Mouse (Mus musculus) frontal cortex, adult 2 months (tissue): Measurements from ENCODE around the gene Prr5. TPM values are rescaled to one million over a fixed set of nuclear protein-coding genes. Genes with fewer than 3 reads are reported as not detected.

Experiments
- DNase-seq, 2 experiments: peaks; one replicate each; pipeline ENCODE4 v3.0.0; 2022; ENCODE audit warnings: low spot score in 1 of 2; ENCODE audit errors: extremely low spot score in 1 of 2
- polyA plus RNA-seq: library from polyadenylated mRNA; depleted of rRNA; stranded (reverse); fragments of >200 nt; gene quantifications from 2 replicates; pipeline ENCODE4 v1.2.3, GENCODE M21; 2012

Gene Prr5
- polyA plus RNA-seq, 1 experiment, result 7.6 TPM

DNA sequence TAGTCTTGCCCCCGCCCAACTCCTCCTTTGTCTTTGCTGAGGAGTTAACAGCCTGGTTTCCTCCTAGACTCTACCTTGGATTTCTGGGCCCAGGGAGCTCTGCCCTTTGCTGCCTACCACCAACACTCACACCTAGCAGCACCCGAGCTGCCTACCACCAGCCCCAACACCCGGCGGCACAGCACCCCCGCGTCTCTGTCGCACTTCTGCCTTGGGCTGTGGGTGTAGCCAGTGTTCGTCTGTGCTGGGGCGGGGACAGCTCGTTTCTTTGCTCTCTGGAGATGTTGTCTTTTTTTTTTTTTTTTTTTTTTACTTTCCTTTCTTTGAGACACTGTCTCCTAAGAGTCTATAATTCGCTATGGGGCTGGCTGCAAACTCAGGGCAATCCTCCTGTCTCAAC, 8.5 kb downstream of the Prr5 start:
- DNase-seq, result peak in 1 of 2 experiments; percentile 74

- no peak for DNase-seq
Observed at GRCm38 (mm10) chr15:84679090-84679489, 9.7 kb downstream of the Prr5 start.

DNA sequence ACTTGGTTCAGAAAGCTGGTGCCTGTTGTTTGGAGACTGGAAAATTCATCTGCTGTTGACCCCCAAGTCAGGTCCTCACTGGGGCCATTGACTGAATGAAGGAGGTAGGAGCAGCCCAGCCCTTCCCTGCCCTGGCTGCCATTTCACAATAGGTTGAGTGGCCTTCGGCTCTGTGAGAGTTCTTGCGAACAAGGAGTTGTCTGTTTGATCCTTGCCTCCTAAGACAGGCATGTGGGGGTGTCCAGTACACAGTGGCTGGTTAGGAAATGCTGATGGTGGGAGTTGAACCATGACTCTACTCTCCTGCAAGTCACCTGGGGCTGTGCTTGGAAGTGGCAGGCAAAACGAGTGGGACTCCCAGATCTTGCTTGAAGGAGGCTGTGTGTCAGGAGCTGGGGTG, 10.4 kb downstream of the Prr5 start:
- no peak for DNase-seq

- peak in 1 of 2 experiments; percentile 64 for DNase-seq
Observed at GRCm38 (mm10) chr15:84680545-84681454, 11.4 kb downstream of the Prr5 start.

DNA sequence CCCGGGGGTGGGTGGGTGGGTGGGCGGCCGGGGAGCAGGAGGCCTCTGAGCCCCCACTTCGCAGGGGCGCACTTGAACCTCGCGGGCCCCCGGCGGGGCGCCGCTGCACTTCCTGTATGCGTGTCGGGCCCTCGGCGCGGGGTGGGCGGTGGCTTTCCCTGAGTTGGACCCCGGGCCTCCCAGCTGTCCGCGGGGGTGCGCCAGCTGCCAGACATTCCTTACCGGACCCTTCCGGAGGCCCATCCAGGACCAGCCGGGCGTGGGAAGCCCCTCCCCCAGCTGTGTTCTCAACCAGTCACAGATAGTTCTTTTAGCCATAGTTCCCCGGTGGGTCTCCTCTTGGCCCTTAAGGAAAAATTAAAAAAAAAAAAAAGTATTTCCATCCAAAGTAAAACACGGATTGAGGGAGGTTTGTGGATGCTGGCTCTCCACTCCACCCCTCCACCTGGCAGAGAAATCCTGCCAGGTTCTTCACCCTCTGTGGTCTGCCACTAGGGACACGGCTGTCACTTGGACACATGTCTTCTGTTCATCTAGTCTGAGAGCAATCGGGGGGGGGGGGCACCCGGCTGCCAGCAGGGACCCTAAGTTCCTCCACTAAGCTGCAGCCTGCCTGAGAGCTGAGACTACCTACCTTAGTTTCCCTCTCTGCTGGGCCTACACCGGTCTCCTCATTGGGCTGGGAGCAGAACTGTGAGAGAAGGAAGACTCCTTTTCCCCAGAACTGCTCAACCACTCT, 12.2 kb downstream of the Prr5 start:
- DNase-seq, result no peak

DNA sequence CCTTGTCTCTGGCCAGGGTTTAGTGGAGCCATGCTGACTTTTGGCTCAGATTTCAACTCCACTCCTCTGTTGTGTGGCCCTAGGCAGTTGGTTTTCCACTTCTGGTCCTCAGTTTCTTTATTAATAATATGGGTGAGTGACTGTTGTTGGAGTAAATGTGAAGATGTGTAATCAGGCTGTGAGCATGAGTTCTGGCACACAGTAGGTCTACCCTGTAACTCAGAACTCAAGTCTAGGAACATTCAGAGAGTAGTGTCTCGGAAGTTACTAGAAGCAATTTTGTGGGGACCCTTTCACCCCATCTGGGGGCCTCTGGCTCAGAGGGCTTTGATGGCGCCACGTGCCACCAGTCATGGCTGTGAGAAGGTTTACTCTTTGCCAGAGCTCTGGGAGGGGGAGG, 12.8 kb downstream of the Prr5 start:
- DNase-seq, result no peak

DNA sequence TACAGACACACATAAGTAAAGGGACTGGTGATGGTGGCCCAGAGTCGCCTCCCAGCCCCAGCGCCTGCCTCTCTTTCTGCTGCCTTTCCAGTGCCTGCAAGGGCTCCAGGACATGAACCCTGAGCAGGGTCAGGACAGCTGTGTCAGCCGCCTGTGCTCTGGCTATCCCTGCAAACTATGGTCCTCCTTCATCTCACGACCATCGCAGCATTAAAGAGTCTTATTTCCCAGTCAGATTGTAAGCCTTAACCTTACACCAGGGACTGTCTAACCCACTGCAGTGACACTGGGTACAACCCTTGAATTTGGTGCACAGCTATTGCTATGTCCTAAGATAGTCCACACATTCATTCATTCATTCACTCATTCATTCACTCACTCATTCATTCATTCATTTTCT, 13.4 kb downstream of the Prr5 start:
- no peak for DNase-seq

DNA sequence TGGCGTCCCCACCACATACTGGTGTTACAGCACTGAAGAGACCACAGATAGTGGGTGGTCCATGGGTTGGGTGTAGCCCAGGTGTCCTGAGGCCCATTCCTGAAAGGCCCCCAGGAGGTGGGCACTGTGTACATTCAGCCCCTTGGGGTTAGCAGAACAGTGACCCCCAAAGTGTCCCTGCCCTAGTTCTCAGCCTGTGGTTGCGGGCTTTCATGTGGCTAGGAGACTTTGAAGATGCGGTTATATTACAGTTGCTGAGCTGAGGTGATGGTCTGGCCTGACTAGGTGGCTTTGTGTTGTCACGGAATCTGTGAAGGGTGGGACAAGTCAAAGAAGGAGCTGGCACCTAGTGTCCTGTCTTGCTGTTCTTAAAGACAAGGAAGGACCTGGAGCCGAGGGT, 15.1 kb downstream of the Prr5 start:
- DNase-seq, result no peak

DNA sequence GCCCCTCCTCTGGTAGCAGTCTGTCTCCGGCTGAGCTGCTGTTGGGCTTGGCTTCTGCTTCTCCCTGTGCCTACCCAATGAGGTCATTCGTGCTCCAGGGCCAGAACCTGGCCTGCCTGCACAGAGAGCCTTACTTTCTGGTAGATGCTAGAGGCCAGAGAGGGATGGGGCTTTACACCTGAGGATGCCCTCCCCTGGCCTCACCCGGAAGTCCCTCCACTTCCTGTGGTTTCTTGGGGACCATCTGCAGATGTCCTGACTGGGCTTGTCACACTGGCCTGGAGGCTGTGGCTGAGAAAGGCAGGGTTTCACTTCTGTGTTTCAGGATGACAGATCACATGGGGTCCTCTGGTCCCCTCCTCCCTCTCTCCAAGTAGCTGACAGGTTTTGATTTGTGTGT, 16.0 kb downstream of the Prr5 start:
- DNase-seq, result no peak

GRCm38 (mm10) chr15:84687904-84688303, 18.5 kb downstream of the Prr5 start:
- DNase-seq, result no peak

DNA sequence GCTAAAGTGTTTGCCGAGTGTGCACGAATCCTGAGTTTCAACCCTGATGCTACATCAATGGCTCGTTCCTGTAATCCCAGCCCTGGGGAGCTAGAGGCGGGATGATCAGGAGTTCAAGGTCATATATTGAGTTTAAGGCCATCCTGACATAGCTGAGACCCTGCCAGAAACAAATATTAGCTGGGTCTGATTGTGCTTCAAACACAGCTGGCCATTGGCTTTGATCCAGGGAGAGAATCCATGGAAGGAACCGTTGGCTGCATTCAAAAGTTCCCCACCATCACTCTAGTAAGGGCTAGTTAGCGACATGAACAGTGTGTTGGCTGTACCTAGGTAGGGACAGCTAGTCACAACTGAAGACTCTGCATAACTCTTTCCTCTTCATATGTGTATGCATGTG, 19.9 kb downstream of the Prr5 start:
- no peak for DNase-seq

GRCm38 (mm10) chr15:84691513-84691912, 22.1 kb downstream of the Prr5 start:
- no peak for DNase-seq

DNA sequence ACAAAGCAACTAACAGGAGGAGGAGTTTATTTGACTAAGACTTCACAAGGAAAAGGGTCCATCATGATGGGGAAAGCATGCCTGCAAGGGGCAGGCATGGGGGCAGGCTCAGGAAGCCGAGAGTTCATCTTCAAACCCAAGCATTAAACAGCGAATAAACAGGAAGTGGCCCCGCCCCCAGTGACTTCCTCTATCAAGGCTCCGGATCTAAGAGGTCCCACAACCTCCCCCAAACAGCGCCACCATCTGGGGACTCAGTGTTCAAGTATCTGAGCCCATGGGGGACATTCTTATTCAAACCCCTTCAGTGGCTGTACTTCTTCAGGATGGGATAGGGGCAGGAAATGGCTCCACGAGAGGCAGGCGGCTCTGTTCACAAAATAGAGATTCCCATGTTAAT, 23.2 kb downstream of the Prr5 start:
- DNase-seq, result no peak

GRCm38 (mm10) chr15:84696021-84696420, 26.6 kb downstream of the Prr5 start:
- DNase-seq, result no peak

DNA sequence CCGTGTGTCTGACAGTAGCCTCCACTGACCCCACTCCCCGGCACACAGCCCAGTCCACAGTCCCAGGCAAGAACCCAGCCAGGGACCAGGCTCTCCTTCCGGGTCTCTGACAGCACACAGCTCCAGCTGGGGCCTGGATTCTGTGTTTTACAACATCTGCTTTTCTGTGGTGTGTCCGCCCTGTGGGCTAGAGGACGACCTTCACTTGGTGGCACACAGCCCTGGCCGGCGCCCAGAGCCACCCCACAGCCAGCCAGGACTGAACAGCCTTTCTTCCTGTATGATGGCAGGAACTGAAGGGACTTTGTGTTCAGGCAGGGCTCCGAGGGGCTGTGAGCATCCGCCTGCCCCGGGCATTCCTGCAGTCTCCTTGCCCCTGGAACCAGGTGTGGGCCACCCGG, 28.2 kb downstream of the Prr5 start:
- DNase-seq, result peak in 1 of 2 experiments; percentile 57

GRCm38 (mm10) chr15:84698189-84698588, 28.8 kb downstream of the Prr5 start:
- DNase-seq, result no peak

GRCm38 (mm10) chr15:84700147-84700794, 30.9 kb downstream of the Prr5 start:
- DNase-seq, result peak in 1 of 2 experiments; percentile 57

- DNase-seq, result peak in 1 of 2 experiments; percentile 65
Observed at GRCm38 (mm10) chr15:84701947-84702346, 32.5 kb downstream of the Prr5 start.

- DNase-seq, result no peak
Observed at GRCm38 (mm10) chr15:84702391-84703345, 33.2 kb downstream of the Prr5 start.

- DNase-seq, result no peak
Observed at GRCm38 (mm10) chr15:84703992-84704391, 34.6 kb downstream of the Prr5 start.
